Mouse (Mus musculus): Measurements from ENCODE around the gene Actr3b.

- TF ChIP-seq CTCF (IDR thresholded peaks at IDR 0.05; ENCODE audit: low read depth, low read length) (no peak), TAL1 (conservative IDR thresholded peaks at IDR 0.05; ENCODE audit: low read depth, low read length) (no peak), GATA1 (IDR thresholded peaks at IDR 0.05; ENCODE audit: borderline replicate concordance, low read length) (no peak), GATA2 (IDR thresholded peaks at IDR 0.05; ENCODE audit: borderline replicate concordance, low read depth, low read length) (no peak)
These were observed 131.5 kb downstream of the Actr3b start for GRCm38 (mm10) chr5:25891321-25891720.
